Mouse (Mus musculus) heart, embryonic 16.5 days (tissue): ENCODE data around the gene Jmjd7. TPM values are rescaled to one million over a fixed set of nuclear protein-coding genes. Genes with fewer than 3 reads are reported as not detected.

ENCODE experiments used
- ATAC-seq: fragments of 200-750 bp; cut with Nextera tagmentation; replicated peaks from 2 replicates; pipeline ENCODE4 v1.8.0; 2017; ENCODE audit warnings: moderate number of reproducible peaks; ENCODE audit not compliant: insufficient read depth, low FRiP score; ENCODE audit errors: extremely low read depth
- H3K27ac ChIP-seq: fragments of 300-500 bp; sonication (generic); 2 replicates; pipeline ENCODE4 v1.5.1; 2014; ENCODE audit warnings: mild to moderate bottlenecking, low read length, control low read depth, moderate library complexity
- H3K27me3 ChIP-seq: fragments of 300-500 bp; sonication (generic); 2 replicates; pipeline ENCODE4 v1.6.1; 2014; ENCODE audit warnings: low read length, mixed read lengths; ENCODE audit not compliant: control insufficient read depth, insufficient read depth
- H3K36me3 ChIP-seq: fragments of 300-500 bp; sonication (generic); 2 replicates; pipeline ENCODE4 v1.6.1; 2014; ENCODE audit not compliant: control insufficient read depth, insufficient read depth
- H3K4me1 ChIP-seq: fragments of 300-500 bp; sonication (generic); 2 replicates; pipeline ENCODE4 v1.6.1; 2014; ENCODE audit warnings: low read length, mixed read lengths; ENCODE audit not compliant: control insufficient read depth, insufficient read depth
- H3K4me2 ChIP-seq: fragments of 300-500 bp; sonication (generic); 2 replicates; pipeline ENCODE4 v1.6.1; 2014; ENCODE audit warnings: low read depth, mild to moderate bottlenecking, control low read depth, low read length
- H3K4me3 ChIP-seq: fragments of 300-500 bp; sonication (generic); 2 replicates; pipeline ENCODE4 v1.5.1; 2014; ENCODE audit warnings: mild to moderate bottlenecking, control low read depth, low read length
- H3K9ac ChIP-seq: fragments of 300-500 bp; sonication (generic); 2 replicates; pipeline ENCODE4 v1.6.1; 2014; ENCODE audit warnings: low read length, control low read depth
- H3K9me3 ChIP-seq: fragments of 300-500 bp; sonication (generic); replicated peaks from 2 replicates; pipeline ENCODE4 v1.6.1; 2016; ENCODE audit warnings: low read length; ENCODE audit not compliant: control insufficient read depth
- whole genome bisulfite sequencing: fragments of 180-500 bp; shearing (Covaris S2); extraction: QIAGEN DNeasy Blood & Tissue Kit; methylation state at CpG from one replicate; pipeline ENCODE4 v1.1.7; 2014; 5-methylcytosine and 5-hydroxymethylcytosine counted together
- polyA plus RNA-seq: library from polyadenylated mRNA; unstranded; fragments of >200 nt; fragmentation: Nextera tagmentation; extraction: Ambion mirVana; gene quantifications from 2 replicates; pipeline ENCODE4 v1.2.1, GENCODE M21; 2015

Gene Jmjd7
- polyA plus RNA-seq, result 16.7 and 17.3 TPM in 2 replicates

DNA sequence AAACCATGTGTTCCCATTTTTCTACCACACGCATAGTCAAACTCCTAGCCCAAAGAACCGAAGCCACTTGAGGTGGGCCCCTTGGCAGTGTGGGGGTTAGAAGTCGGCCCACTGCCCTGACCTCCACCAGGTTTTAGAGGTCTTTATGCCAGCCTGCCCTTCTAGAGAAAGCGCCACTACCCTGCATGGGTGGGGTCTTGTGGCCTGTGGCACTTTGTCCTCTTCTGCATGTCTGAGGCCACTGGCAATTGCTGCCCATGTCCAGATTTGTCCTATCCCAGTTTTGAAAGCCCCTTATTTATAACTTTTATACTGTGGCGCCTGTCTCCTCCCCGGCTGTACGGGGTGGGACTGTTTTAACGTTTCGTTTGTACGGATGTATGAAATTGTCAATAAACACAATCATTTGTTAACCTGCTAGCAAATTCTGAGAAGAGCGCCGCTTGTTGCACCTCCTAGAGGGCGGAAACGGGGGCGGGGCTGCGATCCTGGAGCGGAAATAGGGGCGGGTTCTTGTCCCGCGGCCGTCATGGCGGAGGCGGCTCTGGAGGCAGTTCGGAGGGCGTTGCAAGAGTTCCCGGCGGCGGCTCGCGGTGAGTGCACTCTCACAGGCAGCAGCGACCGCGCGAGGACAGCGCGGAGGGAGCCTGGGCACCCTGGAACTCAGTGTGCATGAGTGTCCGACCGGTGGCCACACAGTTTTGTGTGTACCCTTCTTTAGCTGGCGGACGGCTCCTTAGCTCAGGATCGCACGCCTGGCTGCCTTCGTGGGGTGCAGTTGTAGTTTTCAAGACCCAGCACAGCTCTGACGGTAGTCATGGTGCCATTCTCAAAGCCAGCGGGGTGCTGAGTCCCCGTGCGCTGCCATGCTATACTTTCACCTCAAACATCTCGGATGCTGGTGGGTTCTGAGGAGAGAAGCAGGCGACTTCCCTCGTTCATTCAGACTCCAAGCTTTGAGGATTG, at the start of gene Jmjd7, which contains the start of gene Gm28042:
Gene Jmjd7 (plus strand): TSS at position 500 of the 966 bp plus-strand sequence.
Gene Gm28042 (plus strand): TSS at position 510 of the 966 bp plus-strand sequence.
- peak within 1 kb of the TSS; percentile 81 for H3K27ac ChIP-seq
- peak within 1 kb of the TSS; percentile 65 for H3K4me3 ChIP-seq
- 5% methylated on average over 50 of the region's 50 CpGs for WGBS
- peak within 1 kb of the TSS; percentile 80 for H3K9ac ChIP-seq
- H3K36me3 ChIP-seq, result peaks cover 13% of the 10 kb centered on the region
- no peaks in the 10 kb centered on the region for H3K9me3 ChIP-seq
- peak; percentile 84 for ATAC-seq
- H3K27me3 ChIP-seq, result no peaks in the 10 kb centered on the region
- peaks cover 20% of the 10 kb centered on the region for H3K4me1 ChIP-seq
- H3K4me2 ChIP-seq, result peak within 1 kb of the TSS; percentile 84

DNA sequence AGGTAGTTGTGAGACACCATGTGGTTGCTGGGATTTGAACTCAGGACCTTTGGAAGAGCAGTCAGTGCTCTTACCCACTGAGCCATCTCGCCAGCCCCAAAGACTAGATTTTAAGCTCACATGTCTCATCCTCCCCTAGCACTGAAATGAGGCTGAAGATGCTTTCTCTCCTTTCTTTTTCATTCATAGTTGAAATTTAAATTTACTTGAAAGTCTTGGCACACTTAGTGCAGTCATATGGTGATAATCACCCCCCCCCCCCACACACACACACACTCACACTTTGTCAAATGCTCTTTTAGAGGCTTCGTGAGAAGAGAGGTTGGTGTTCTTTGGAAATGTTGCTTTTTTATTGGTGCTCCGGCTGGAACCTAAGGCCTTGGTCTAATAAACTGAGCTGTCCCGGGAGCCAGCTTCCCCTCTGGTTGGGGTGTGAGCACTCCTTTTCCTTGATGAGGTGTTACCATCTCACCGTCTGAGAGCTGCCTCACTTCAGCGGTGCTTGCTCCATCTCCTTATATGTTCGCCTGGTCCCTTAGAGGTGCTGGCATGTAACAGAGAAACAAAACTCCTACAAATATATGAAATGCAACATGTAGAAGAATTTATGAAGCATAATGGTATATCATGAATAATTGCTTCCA, 46.8 kb upstream of the Jmjd7 start:
- ATAC-seq, result no peak

DNA sequence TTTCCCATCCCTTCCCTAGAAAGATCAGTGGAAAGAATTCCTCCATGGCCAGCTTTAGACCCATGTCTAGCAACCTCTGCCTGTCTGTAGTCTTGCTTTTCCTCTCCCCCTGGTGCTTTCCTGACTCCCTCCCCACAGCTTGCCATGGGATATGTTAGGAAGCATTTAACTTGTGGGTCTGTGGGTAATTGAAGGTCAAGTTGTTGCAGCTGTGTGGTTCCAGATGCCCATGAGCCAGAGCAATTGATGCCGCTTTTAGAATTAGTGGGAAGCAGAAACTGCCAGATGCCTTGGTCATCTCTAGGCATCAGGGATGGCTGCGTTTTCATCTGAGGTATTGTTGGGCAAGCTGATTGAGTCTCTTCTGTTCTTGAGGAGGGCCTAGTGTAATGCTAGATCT, 45.7 kb upstream of the Jmjd7 start:
- H3K4me1 ChIP-seq, result no peaks in the 10 kb centered on the region
- no peak overlapping the region for H3K27ac ChIP-seq
- H3K4me3 ChIP-seq, result no peak overlapping the region
- H3K4me2 ChIP-seq, result no peak overlapping the region
- H3K27me3 ChIP-seq, result no peaks in the 10 kb centered on the region
- H3K9me3 ChIP-seq, result no peaks in the 10 kb centered on the region
- no peak overlapping the region for H3K9ac ChIP-seq
- no peaks in the 10 kb centered on the region for H3K36me3 ChIP-seq
- WGBS, result 72% methylated on average over 2 of the region's 2 CpGs
- no peak for ATAC-seq

More for the DNA sequence above, 46.8 kb upstream of the Jmjd7 start:
- H3K4me2 ChIP-seq, result no peak overlapping the region
- H3K36me3 ChIP-seq, result no peaks in the 10 kb centered on the region
- H3K4me3 ChIP-seq, result no peak overlapping the region
- no peak overlapping the region for H3K9ac ChIP-seq
- H3K27me3 ChIP-seq, result no peaks in the 10 kb centered on the region
- no peak overlapping the region for H3K27ac ChIP-seq
- 87% methylated on average over 7 of the region's 7 CpGs for WGBS
- H3K9me3 ChIP-seq, result no peaks in the 10 kb centered on the region
- no peaks in the 10 kb centered on the region for H3K4me1 ChIP-seq

DNA sequence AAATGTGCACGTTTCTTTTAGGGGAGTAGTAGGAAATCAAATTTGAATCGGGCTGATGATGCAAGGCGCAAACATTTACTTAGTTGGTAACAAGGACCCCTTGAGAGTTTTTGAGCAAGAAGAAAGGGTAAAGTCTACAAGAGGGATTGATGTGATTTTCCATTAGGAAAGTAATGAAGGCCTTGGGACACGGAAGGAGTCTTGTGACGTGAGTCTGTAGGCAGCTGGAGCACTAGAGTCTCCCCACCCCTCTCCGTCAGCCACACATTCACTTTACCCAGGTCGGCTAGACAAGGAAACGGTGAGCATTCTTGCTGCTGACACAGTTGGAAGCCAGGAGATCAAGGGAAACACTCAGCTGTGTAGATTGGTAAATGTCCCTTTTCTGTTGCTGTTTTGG, 41.4 kb upstream of the Jmjd7 start:
- H3K4me2 ChIP-seq, result no peak overlapping the region
- no peaks in the 10 kb centered on the region for H3K27me3 ChIP-seq
- H3K4me1 ChIP-seq, result no peaks in the 10 kb centered on the region
- 58% methylated on average over 8 of the region's 8 CpGs for WGBS
- no peak overlapping the region for H3K9ac ChIP-seq
- H3K4me3 ChIP-seq, result no peak overlapping the region
- H3K9me3 ChIP-seq, result no peaks in the 10 kb centered on the region
- no peak overlapping the region for H3K27ac ChIP-seq
- H3K36me3 ChIP-seq, result no peaks in the 10 kb centered on the region
- ATAC-seq, result no peak

DNA sequence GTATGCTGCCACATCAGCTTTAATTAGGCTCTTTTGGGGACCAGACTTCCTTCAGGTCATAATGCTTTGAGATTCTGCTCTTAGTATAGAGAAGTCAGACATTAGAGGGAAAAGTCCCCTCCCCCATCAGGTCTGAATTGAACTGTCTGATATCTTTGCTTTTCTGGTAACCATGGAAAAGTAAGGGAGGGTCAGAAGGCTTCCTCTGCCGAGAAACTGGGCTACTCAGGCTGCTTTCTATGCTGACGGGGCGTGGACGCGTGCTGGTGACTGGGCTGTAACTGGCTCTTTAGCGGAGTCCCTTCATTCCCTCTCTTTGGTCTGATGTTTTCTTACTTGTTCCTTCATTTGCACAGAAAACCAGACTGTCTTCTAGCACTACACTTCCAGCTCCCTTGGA, 40.9 kb upstream of the Jmjd7 start:
- H3K9ac ChIP-seq, result no peak overlapping the region
- WGBS, result 58% methylated on average over 6 of the region's 6 CpGs
- no peak for ATAC-seq
- no peaks in the 10 kb centered on the region for H3K4me1 ChIP-seq
- H3K36me3 ChIP-seq, result no peaks in the 10 kb centered on the region
- H3K27me3 ChIP-seq, result no peaks in the 10 kb centered on the region
- no peaks in the 10 kb centered on the region for H3K9me3 ChIP-seq
- no peak overlapping the region for H3K27ac ChIP-seq
- H3K4me2 ChIP-seq, result no peak overlapping the region
- no peak overlapping the region for H3K4me3 ChIP-seq

DNA sequence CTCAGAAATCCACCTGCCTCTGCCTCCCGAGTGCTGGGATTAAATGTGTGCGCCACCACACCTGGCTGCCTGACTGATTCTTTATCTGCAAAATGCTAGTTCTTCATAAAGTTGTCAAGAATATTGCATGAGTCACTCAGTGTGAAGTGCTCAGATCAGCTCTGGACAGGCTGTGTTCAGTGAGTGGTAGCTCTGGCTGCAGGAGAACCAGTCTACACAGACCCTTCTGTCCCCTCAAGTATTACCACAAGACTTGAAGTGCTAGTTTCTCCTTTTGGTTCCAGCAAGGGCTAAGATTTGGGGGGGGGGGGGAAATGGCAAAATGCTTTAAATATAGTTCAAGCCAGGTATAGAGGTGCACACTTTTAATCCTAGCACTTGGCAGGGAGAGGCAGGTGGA, 39.8 kb upstream of the Jmjd7 start:
- Histone ChIP-seq H3K4me1 (no peaks in the 10 kb centered on the region), H3K4me3 (no peak overlapping the region), H3K9ac (no peak overlapping the region), H3K4me2 (no peak overlapping the region), H3K27ac (no peak overlapping the region), H3K27me3 (no peaks in the 10 kb centered on the region), H3K36me3 (no peaks in the 10 kb centered on the region), H3K9me3 (no peaks in the 10 kb centered on the region)
- no peak for ATAC-seq
- 88% methylated on average over 2 of the region's 2 CpGs for WGBS

DNA sequence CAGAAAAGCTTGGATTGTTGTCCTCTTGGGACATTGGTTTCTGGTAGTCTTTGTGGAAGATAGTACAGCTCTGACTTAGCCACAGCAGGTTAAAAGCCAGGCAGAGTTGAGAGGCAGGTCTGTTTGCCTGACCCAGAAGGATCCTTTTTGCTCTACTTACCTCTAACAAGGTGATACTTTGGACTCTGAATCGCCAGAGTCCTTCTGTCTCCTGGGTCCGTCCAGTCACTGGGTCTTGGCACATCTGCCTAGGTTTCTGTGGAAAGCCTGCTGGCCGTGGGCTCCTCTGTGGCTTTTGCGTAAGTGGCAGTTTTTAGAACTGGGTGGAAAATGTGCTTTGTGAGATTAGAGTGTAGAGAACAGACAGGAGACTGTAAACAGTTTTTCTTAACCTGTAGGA, 38.3 kb upstream of the Jmjd7 start:
- H3K36me3 ChIP-seq, result no peaks in the 10 kb centered on the region
- WGBS, result 80% methylated on average over 4 of the region's 4 CpGs

DNA sequence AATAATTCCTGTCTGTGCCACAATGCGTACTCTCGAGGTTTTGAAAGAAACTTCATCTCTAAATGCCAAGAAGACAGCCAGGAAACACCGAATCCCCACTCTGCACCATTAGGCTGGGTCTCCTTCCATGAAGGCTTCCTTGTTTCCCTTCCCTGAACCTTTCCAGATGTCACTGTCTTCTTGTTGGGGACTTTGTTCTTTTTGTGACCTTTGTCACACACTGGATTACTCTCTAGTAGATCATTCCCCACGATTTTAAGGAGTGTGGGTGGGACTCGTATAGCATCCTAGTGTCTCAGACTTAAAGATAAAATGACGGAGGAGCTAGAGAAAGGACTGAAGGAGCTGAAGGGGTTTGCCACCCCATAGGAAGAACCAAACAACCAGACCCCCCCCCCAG, 36.4 kb upstream of the Jmjd7 start:
- Histone ChIP-seq H3K9ac (no peak overlapping the region), H3K27ac (no peak overlapping the region), H3K4me1 (peaks cover 6% of the 10 kb centered on the region), H3K4me3 (no peak overlapping the region), H3K27me3 (no peaks in the 10 kb centered on the region), H3K9me3 (no peaks in the 10 kb centered on the region), H3K4me2 (no peak overlapping the region), H3K36me3 (no peaks in the 10 kb centered on the region)
- ATAC-seq, result no peak
- WGBS, result 82% methylated on average over 6 of the region's 6 CpGs

More for the DNA sequence above, 38.3 kb upstream of the Jmjd7 start:
- H3K4me2 ChIP-seq, result no peak overlapping the region
- no peak for ATAC-seq
- no peaks in the 10 kb centered on the region for H3K9me3 ChIP-seq
- H3K4me3 ChIP-seq, result no peak overlapping the region
- no peaks in the 10 kb centered on the region for H3K4me1 ChIP-seq
- H3K9ac ChIP-seq, result no peak overlapping the region
- H3K27ac ChIP-seq, result no peak overlapping the region
- H3K27me3 ChIP-seq, result no peaks in the 10 kb centered on the region

DNA sequence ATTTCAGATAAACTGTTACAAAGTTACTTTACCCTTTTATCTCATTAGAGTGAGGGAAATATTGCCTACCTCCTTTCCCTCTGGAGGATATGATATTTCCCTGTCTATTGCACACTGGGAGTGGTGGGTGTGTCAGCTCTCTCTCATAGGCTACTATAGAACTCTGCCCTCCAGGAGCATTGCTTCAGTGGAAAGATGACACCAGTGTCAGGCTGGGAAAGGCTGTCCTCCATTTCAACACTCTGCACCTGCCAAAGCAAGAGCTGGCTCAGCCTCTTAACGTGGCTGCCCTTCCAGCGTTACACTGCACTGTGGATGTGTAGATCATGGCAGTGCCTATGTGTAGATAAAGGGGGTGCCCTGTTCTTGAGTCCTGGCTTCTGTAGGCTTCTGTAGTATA, 34.9 kb upstream of the Jmjd7 start:
- H3K4me2 ChIP-seq, result no peak overlapping the region
- H3K27ac ChIP-seq, result no peak overlapping the region
- H3K4me1 ChIP-seq, result peaks cover 8% of the 10 kb centered on the region
- 81% methylated on average over 2 of the region's 2 CpGs for WGBS
- no peak overlapping the region for H3K4me3 ChIP-seq
- H3K9me3 ChIP-seq, result no peaks in the 10 kb centered on the region
- no peaks in the 10 kb centered on the region for H3K27me3 ChIP-seq
- H3K36me3 ChIP-seq, result no peaks in the 10 kb centered on the region
- ATAC-seq, result no peak
- H3K9ac ChIP-seq, result no peak overlapping the region
